Mouse (Mus musculus) macrophage (primary cell): ENCODE measurements around the gene Fam110a. TPM values are rescaled to one million over a fixed set of nuclear protein-coding genes. Genes with fewer than 3 reads are reported as not detected.

Source experiments
- H3K27ac ChIP-seq: fragments of 350-480 bp; formaldehyde crosslinking; 2 replicates; pipeline ENCODE4 v1.9.0; 2021
- H3K36me3 ChIP-seq: fragments of 350-480 bp; formaldehyde crosslinking; 2 replicates; pipeline ENCODE4 v1.9.0; 2021; ENCODE audit errors: inconsistent target
- H3K4me3 ChIP-seq: fragments of 350-480 bp; formaldehyde crosslinking; 2 replicates; pipeline ENCODE4 v1.9.0; 2021; ENCODE audit errors: inconsistent target
- H3K79me2 ChIP-seq: fragments of 350-480 bp; formaldehyde crosslinking; 2 replicates; pipeline ENCODE4 v1.9.0; 2021; ENCODE audit errors: inconsistent target
- WGBS: methylation state at CpG from one replicate; pipeline ENCODE4 v1.1.7; 2026; ENCODE audit warnings: inconsistent platforms; ENCODE audit not compliant: missing documents; 5-methylcytosine and 5-hydroxymethylcytosine counted together
- polyA plus RNA-seq: library from polyadenylated mRNA; stranded (reverse); fragments of 250-400 nt; gene quantifications from 3 replicates; pipeline ENCODE4 v1.2.4, GENCODE M21; 2018; ENCODE audit warnings: inconsistent platforms
- total RNA-seq, 78 experiments: library from RNA; depleted of rRNA; stranded (reverse); fragments of 250-400 nt; gene quantifications; 1 replicate in 9 of 78; 2 replicates in 24 of 78; 3 replicates in 43 of 78; 4 replicates in 2 of 78; pipeline ENCODE4 v1.2.4; 2018; ENCODE audit warnings: inconsistent platforms in 56 of 78

Fam110a gene
- 10 to 100 TPM in 17 of 26 experiments, 1 to 10 TPM in 9; 4.4 to 24.5 (median 13.0) TPM for total RNA-seq (2018; cell fraction: chromatin; rRNA removed)
- total RNA-seq (2018; cell fraction: cytosol; rRNA removed): 10 to 100 TPM in 10 of 26 experiments, 1 to 10 TPM in 16; 3.6 to 13.3 (median 8.8) TPM
- 10 to 100 TPM in 11 of 26 experiments, 1 to 10 TPM in 15; 3.4 to 21.1 (median 9.0) TPM for total RNA-seq (2018; cell fraction: nucleus; rRNA removed)
- 4.8 to 11.8 TPM (median 8.2 TPM) in 3 replicates for polyA plus RNA-seq

GRCm38 (mm10) chr2:151979470-151980354 is at the start of gene Fam110a:
Gene Fam110a, minus strand, starts transcription at chr2:151980219.
- Histone ChIP-seq H3K27ac (peak within 1 kb of the TSS; percentile 87), H3K36me3 (no peaks in the 10 kb centered on the region), H3K4me3 (peak within 1 kb of the TSS; percentile 97), H3K79me2 (peaks cover 53% of the 10 kb centered on the region)
- under 1% methylated on average over 45 of the region's 46 CpGs for WGBS

- Histone ChIP-seq H3K27ac (no peak overlapping the region), H3K79me2 (no peaks in the 10 kb centered on the region), H3K4me3 (no peak overlapping the region; the same call in 1 of the 2 replicates), H3K36me3 (no peaks in the 10 kb centered on the region)
- 4% methylated on average over 54 of the region's 54 CpGs for WGBS
Measured at GRCm38 (mm10) chr2:152029252-152030082, 49.4 kb upstream of the Fam110a start.

- Histone ChIP-seq H3K79me2 (no peaks in the 10 kb centered on the region), H3K27ac (no peak overlapping the region), H3K36me3 (no peaks in the 10 kb centered on the region), H3K4me3 (no peak overlapping the region)
- 75% methylated on average over 11 of the region's 11 CpGs for WGBS
Measured at GRCm38 (mm10) chr2:152024883-152025422, 44.9 kb upstream of the Fam110a start.

- Histone ChIP-seq H3K4me3 (no peak overlapping the region), H3K27ac (no peak overlapping the region), H3K79me2 (no peaks in the 10 kb centered on the region), H3K36me3 (no peaks in the 10 kb centered on the region)
Measured at GRCm38 (mm10) chr2:152022022-152022421, 42.0 kb upstream of the Fam110a start.

- no peaks in the 10 kb centered on the region for H3K79me2 ChIP-seq
- no peak overlapping the region for H3K4me3 ChIP-seq
- H3K36me3 ChIP-seq: no peaks in the 10 kb centered on the region
- no peak overlapping the region for H3K27ac ChIP-seq
- 28% methylated on average over 6 of the region's 6 CpGs for WGBS
Measured at GRCm38 (mm10) chr2:152020255-152020654, 40.2 kb upstream of the Fam110a start.

- Histone ChIP-seq H3K27ac (no peak overlapping the region), H3K79me2 (no peaks in the 10 kb centered on the region), H3K36me3 (no peaks in the 10 kb centered on the region), H3K4me3 (no peak overlapping the region)
- WGBS: 93% methylated on average over 9 of the region's 9 CpGs
Measured at GRCm38 (mm10) chr2:152016666-152017065, 36.6 kb upstream of the Fam110a start.

- 65% methylated on average over 4 of the region's 4 CpGs for WGBS
- H3K36me3 ChIP-seq: no peaks in the 10 kb centered on the region
- no peaks in the 10 kb centered on the region for H3K79me2 ChIP-seq
- H3K27ac ChIP-seq: no peak overlapping the region
- H3K4me3 ChIP-seq: no peak overlapping the region
Measured at GRCm38 (mm10) chr2:152015997-152016396, 36.0 kb upstream of the Fam110a start.

- Histone ChIP-seq H3K4me3 (no peak overlapping the region), H3K36me3 (no peaks in the 10 kb centered on the region), H3K27ac (no peak overlapping the region), H3K79me2 (no peaks in the 10 kb centered on the region)
- 40% methylated on average over 2 of the region's 2 CpGs for WGBS
Measured at GRCm38 (mm10) chr2:152012701-152013100, 32.7 kb upstream of the Fam110a start.

GRCm38 (mm10) chr2:152012222-152012621 is 32.2 kb upstream of the Fam110a start:
- Histone ChIP-seq H3K4me3 (no peak overlapping the region), H3K36me3 (no peaks in the 10 kb centered on the region), H3K27ac (no peak overlapping the region), H3K79me2 (no peaks in the 10 kb centered on the region)
- 51% methylated on average over 4 of the region's 4 CpGs for WGBS

- Histone ChIP-seq H3K36me3 (no peaks in the 10 kb centered on the region), H3K27ac (no peak overlapping the region), H3K4me3 (no peak overlapping the region), H3K79me2 (no peaks in the 10 kb centered on the region)
- WGBS: 73% methylated on average over 2 of the region's 2 CpGs
Measured at GRCm38 (mm10) chr2:152011724-152012123, 31.7 kb upstream of the Fam110a start.

- 90% methylated on average over 7 of the region's 7 CpGs for WGBS
- no peak overlapping the region for H3K27ac ChIP-seq
- H3K79me2 ChIP-seq: no peaks in the 10 kb centered on the region
- no peak overlapping the region for H3K4me3 ChIP-seq
- no peaks in the 10 kb centered on the region for H3K36me3 ChIP-seq
Measured at GRCm38 (mm10) chr2:152010661-152011060, 30.6 kb upstream of the Fam110a start.

- Histone ChIP-seq H3K27ac (no peak overlapping the region), H3K4me3 (no peak overlapping the region), H3K36me3 (no peaks in the 10 kb centered on the region), H3K79me2 (no peaks in the 10 kb centered on the region)
- 40% methylated on average over 9 of the region's 9 CpGs for WGBS
Measured at GRCm38 (mm10) chr2:152010251-152010650, 30.2 kb upstream of the Fam110a start.

GRCm38 (mm10) chr2:152009061-152009779 is 29.2 kb upstream of the Fam110a start:
- H3K36me3 ChIP-seq: no peaks in the 10 kb centered on the region
- H3K4me3 ChIP-seq: no peak overlapping the region
- WGBS: 62% methylated on average over 15 of the region's 15 CpGs
- H3K27ac ChIP-seq: no peak overlapping the region
- H3K79me2 ChIP-seq: no peaks in the 10 kb centered on the region

- no peak overlapping the region for H3K27ac ChIP-seq
- H3K36me3 ChIP-seq: no peaks in the 10 kb centered on the region
- H3K4me3 ChIP-seq: no peak overlapping the region
- WGBS: 77% methylated on average over 10 of the region's 10 CpGs
- H3K79me2 ChIP-seq: no peaks in the 10 kb centered on the region
Measured at GRCm38 (mm10) chr2:152007783-152008182, 27.8 kb upstream of the Fam110a start.
